Mouse (Mus musculus) stomach, postnatal 0 days (tissue): ENCODE results near the gene Chchd3. TPM values are rescaled to one million over a fixed set of nuclear protein-coding genes. Genes with fewer than 3 reads are reported as not detected.
A peak's percentile ranks its signal among the peaks of the same experiment; 100 is the strongest.

Experiments used
- ATAC-seq: fragments of 200-750 bp; cut with Nextera tagmentation; 2 replicates; pipeline ENCODE4 v1.8.0; 2017; ENCODE audit not compliant: low FRiP score, low TSS enrichment
- DNase-seq: peaks from one replicate; pipeline ENCODE4 v3.0.0-alpha.2; 2016; ENCODE audit warnings: low spot score
- H3K27ac ChIP-seq: fragments of 300-500 bp; sonication (generic); replicated peaks from 2 replicates; pipeline ENCODE4 v1.5.1; 2014; ENCODE audit warnings: mild to moderate bottlenecking, control low read depth
- H3K27me3 ChIP-seq: fragments of 300-500 bp; sonication (generic); 2 replicates; pipeline ENCODE4 v1.6.1; 2014; ENCODE audit warnings: low read length; ENCODE audit not compliant: control insufficient read depth, insufficient read depth
- H3K36me3 ChIP-seq: fragments of 300-500 bp; sonication (generic); 2 replicates; pipeline ENCODE4 v1.6.1; 2014; ENCODE audit warnings: low read length, mixed read lengths; ENCODE audit not compliant: control insufficient read depth, insufficient read depth
- H3K4me1 ChIP-seq: fragments of 300-500 bp; sonication (generic); replicated peaks from 2 replicates; pipeline ENCODE4 v1.6.1; 2014; ENCODE audit warnings: antibody characterized with exemption; ENCODE audit not compliant: control insufficient read depth, insufficient read depth
- H3K4me2 ChIP-seq: fragments of 300-500 bp; sonication (generic); replicated peaks from 2 replicates; pipeline ENCODE4 v1.6.1; 2014; ENCODE audit warnings: low read depth, mild to moderate bottlenecking, control low read depth, moderate library complexity
- H3K4me3 ChIP-seq: fragments of 300-500 bp; sonication (generic); 2 replicates; pipeline ENCODE4 v1.5.1; 2014; ENCODE audit warnings: low read depth, low read length, control low read depth
- H3K9ac ChIP-seq: fragments of 300-500 bp; sonication (generic); 2 replicates; pipeline ENCODE4 v1.6.1; 2014; ENCODE audit warnings: mild to moderate bottlenecking, low read length, control low read depth, mixed read lengths
- H3K9me3 ChIP-seq: fragments of 300-500 bp; sonication (generic); 2 replicates; pipeline ENCODE4 v1.6.1; 2016; ENCODE audit warnings: low read length; ENCODE audit not compliant: control insufficient read depth
- CTCF ChIP-seq: IDR thresholded peaks from 2 replicates; pipeline ENCODE4 v1.5.1; 2016; ENCODE audit warnings: antibody characterized with exemption, low read depth, mild to moderate bottlenecking, moderate library complexity
- EP300 ChIP-seq: optimal IDR thresholded peaks from 2 replicates; pipeline ENCODE3; 2016; ENCODE audit warnings: antibody characterized with exemption
- WGBS: fragments of 180-500 bp; shearing (Covaris S2); extraction: QIAGEN DNeasy Blood & Tissue Kit; methylation state at CpG from one replicate; pipeline ENCODE4 v1.1.7; 2014; 5-methylcytosine and 5-hydroxymethylcytosine counted together
- polyA plus RNA-seq: library from polyadenylated mRNA; unstranded; fragments of >200 nt; fragmentation: Nextera tagmentation; extraction: Ambion mirVana; gene quantifications from 2 replicates; pipeline ENCODE4 v1.2.1, GENCODE M21; 2015

Chchd3 gene
- polyA plus RNA-seq, 1 experiment from 2014 or later: 91.0 TPM

- ATAC-seq (no peak), DNase-seq (no peak)
- H3K36me3 ChIP-seq: peaks cover 5% of the 10 kb centered on the region
- no peak overlapping the region for H3K9ac ChIP-seq
- no peaks in the 10 kb centered on the region for H3K27me3 ChIP-seq
- WGBS: 87% methylated on average over 6 of the region's 6 CpGs
- no peaks in the 10 kb centered on the region for H3K9me3 ChIP-seq
- no peak overlapping the region for H3K27ac ChIP-seq
- H3K4me3 ChIP-seq: no peak overlapping the region
- no peak for TF ChIP-seq EP300
- no peak for TF ChIP-seq CTCF
- no peak overlapping the region for H3K4me2 ChIP-seq
- no peaks in the 10 kb centered on the region for H3K4me1 ChIP-seq
These were observed 10.2 kb downstream of the Chchd3 start for GRCm38 (mm10) chr6:33049705-33050420.

DNA sequence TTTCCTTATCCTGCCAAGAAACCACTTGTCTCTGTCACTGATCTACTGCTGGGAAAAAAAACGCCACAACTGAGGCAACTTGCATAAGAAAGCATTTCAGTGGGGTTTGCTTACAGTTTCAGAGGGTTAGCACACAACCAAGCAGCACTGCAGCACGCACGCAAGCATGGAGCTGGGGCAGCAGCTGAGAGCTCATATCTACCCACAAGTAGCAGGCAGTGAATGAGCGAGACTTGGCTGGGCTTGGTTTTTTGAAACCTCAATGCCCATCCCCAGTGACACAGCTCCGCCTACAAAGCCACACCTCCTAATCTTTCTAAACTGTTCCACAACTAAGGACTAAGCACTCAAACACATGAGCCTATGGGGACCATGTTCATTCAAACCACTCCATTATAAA is 16.6 kb downstream of the Chchd3 start:
- DNase-seq (no peak), ATAC-seq (no peak)
- no peaks in the 10 kb centered on the region for H3K4me1 ChIP-seq
- no peak overlapping the region for H3K4me3 ChIP-seq
- TF ChIP-seq CTCF (no peak), EP300 (no peak)
- no peaks in the 10 kb centered on the region for H3K36me3 ChIP-seq
- H3K9ac ChIP-seq: no peak overlapping the region
- WGBS: 87% methylated on average over 5 of the region's 5 CpGs
- H3K4me2 ChIP-seq: no peak overlapping the region
- no peaks in the 10 kb centered on the region for H3K9me3 ChIP-seq
- H3K27ac ChIP-seq: no peak overlapping the region
- H3K27me3 ChIP-seq: no peaks in the 10 kb centered on the region

DNA sequence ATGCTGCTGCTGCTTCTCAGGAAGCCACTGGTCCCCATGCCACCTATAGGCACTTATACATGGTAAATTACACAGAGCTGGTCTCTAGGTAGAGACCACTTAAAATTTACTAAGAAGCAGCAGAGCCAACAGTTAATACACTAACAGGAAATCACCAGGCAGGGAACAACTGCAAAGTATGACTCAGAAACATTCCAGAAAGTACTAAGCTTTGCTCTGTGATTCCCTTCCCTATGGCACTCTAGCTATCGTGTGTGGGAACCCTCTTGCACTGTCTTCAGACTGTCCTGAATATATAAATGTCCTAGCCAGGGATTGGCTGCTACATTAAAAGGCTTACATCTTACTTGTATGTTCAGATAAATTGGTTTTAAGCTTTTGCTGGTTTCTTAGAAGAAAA is 17.2 kb downstream of the Chchd3 start:
- 35% methylated on average over 1 of the region's 1 CpGs for WGBS

DNA sequence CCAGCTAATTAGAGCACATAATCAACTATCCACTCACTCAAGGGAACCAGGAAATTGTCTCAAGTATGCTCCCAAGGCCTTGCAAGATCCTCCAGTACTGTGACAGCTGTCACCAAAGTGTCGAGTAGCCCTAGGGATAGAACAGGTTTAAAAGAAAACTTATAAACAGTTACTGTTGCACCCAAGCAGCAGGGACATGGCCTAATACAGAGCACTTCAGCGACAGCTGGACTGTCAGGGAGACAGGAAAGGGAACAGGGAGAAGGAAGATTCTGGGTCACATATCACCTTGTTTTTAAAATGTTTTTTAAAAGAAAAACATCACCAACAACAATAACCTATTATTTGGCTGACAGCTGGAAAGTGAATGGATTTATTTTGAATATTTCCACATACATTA is 18.1 kb downstream of the Chchd3 start:
- no peaks in the 10 kb centered on the region for H3K27me3 ChIP-seq
- no peaks in the 10 kb centered on the region for H3K9me3 ChIP-seq
- H3K4me3 ChIP-seq: no peak overlapping the region
- H3K27ac ChIP-seq: no peak overlapping the region
- H3K9ac ChIP-seq: no peak overlapping the region
- H3K4me2 ChIP-seq: no peak overlapping the region
- no peak for TF ChIP-seq EP300
- no peak for TF ChIP-seq CTCF
- ATAC-seq (no peak), DNase-seq (no peak)
- 81% methylated on average over 2 of the region's 2 CpGs for WGBS
- no peaks in the 10 kb centered on the region for H3K36me3 ChIP-seq
- H3K4me1 ChIP-seq: no peaks in the 10 kb centered on the region

More for the DNA sequence above, 17.2 kb downstream of the Chchd3 start:
- Histone ChIP-seq H3K4me2 (no peak overlapping the region), H3K4me3 (no peak overlapping the region), H3K9ac (no peak overlapping the region), H3K27ac (no peak overlapping the region), H3K27me3 (no peaks in the 10 kb centered on the region), H3K9me3 (no peaks in the 10 kb centered on the region), H3K36me3 (no peaks in the 10 kb centered on the region), H3K4me1 (no peaks in the 10 kb centered on the region)
- no peak for ATAC-seq
- DNase-seq: no peak
- TF ChIP-seq EP300 (no peak), CTCF (no peak)

GRCm38 (mm10) chr6:33040360-33041090 is 19.5 kb downstream of the Chchd3 start:
- TF ChIP-seq EP300 (no peak), CTCF (no peak)
- no peaks in the 10 kb centered on the region for H3K9me3 ChIP-seq
- H3K4me2 ChIP-seq: no peak overlapping the region
- no peaks in the 10 kb centered on the region for H3K36me3 ChIP-seq
- peak; percentile 38 for DNase-seq
- WGBS: 68% methylated on average over 4 of the region's 4 CpGs
- H3K27ac ChIP-seq: no peak overlapping the region
- ATAC-seq: peak; percentile 89
- H3K27me3 ChIP-seq: no peaks in the 10 kb centered on the region
- no peaks in the 10 kb centered on the region for H3K4me1 ChIP-seq
- no peak overlapping the region for H3K9ac ChIP-seq
- no peak overlapping the region for H3K4me3 ChIP-seq

DNA sequence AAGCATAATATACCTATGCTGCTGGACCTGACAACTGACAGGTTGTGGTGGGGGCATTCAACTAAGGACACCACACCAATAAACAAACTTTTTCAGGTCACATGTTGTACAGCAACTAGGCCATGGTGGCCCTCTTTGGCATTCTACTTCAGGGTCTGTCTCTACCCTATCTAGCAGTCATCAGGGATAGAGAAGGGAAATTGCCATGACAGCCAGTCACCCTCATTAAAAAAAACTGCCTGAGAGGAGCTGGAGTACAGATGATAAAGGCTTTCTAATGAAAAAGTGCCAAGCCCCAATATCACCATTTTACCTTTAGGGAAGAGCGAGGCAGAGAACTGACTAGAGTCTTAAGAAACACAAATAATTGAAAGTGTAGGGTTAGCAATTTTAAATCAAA is 27.5 kb downstream of the Chchd3 start:
- 95% methylated on average over 1 of the region's 1 CpGs for WGBS
- Histone ChIP-seq H3K27ac (no peak overlapping the region), H3K27me3 (no peaks in the 10 kb centered on the region), H3K9me3 (no peaks in the 10 kb centered on the region), H3K36me3 (no peaks in the 10 kb centered on the region), H3K9ac (no peak overlapping the region), H3K4me2 (no peak overlapping the region), H3K4me1 (no peaks in the 10 kb centered on the region), H3K4me3 (no peak overlapping the region)
- TF ChIP-seq EP300: no peak
- TF ChIP-seq CTCF: no peak
- DNase-seq (no peak), ATAC-seq (no peak)
